Mouse (Mus musculus) 3T3-L1 (cell line): ENCODE measurements at regions not wholly inside any gene's neighbourhood (a gene's known extent, or its start where the extent isn't known, plus 50 kb on each side); places are given as distances from the start of the nearest gene placed in this dataset.

Source experiments
- DNase-seq: peaks from one replicate; pipeline ENCODE4 v3.0.0-alpha.2; 2015; ENCODE audit warnings: low read depth, low spot score

GRCm38 (mm10) chr6:52105031-52105593 is 53.0 kb downstream of the Hoxa1 start:
- DNase-seq, result no peak

- DNase-seq, result no peak
Observed at GRCm38 (mm10) chr6:52104141-52104540, 54.0 kb downstream of the Hoxa1 start.

- no peak for DNase-seq
Observed at GRCm38 (mm10) chr6:52103661-52104060, 54.5 kb downstream of the Hoxa1 start.

- peak; percentile 67 for DNase-seq
Observed at GRCm38 (mm10) chr6:52102699-52103098, 55.4 kb downstream of the Hoxa1 start.

- DNase-seq, result peak; percentile 71
Observed at GRCm38 (mm10) chr6:52102179-52102578, 55.9 kb downstream of the Hoxa1 start.

DNA sequence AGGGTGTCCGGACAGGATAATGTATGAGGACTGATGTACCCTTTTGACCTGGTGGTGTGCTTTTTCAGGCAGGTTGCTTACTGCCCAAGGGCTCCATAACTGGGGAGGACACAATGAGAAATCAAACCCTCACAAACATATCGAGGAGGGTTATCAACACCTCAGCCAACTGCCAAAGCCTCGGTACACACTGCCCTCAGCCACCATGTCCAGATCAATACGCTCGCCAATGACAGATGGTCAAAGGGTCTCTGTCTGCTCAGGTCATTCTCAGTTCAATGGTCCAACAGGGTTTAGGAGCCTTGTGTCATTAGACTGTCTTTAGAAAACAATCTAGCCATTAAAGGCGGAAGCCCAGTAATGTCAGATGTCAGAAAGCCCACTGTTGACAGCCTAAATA is 56.9 kb downstream of the Hoxa1 start:
- no peak for DNase-seq

DNA sequence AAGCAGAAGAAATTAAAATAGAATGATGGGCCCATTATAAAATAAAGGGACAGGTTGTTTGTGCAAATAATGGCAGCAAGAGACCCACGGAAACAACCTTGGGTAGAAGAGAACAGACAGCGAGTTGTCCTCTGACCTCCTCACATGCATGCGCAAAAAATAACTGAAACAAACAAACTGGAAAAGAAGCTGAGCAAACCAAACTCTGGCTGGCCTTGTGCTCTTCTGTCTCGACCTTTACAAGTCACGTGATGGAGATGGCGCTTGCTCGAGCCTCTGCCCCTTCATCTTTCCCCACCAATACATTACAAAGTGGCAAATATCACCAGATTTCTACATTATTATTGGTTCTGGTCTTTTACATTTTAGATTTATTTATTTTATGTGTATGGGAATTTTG is 59.3 kb downstream of the Hoxa1 start:
- no peak for DNase-seq

DNA sequence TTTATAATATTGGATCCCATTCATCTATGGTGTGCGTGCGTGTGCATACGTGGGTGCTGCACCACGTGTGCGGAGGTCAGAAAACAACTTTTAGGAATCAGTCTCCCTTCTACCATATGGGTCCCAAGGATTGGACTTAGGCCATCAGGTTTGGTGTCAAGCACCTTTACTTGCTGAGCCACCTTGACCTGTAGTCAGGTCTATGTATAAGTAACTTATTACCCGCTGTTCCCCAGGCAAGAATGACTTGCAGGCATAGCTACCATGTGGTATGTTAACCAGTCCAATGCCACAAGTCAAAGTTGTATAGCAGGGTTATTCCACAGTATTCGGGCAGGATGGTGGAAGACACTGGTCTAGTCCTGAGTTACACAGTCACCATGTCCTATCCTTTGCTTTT is 62.5 kb downstream of the Hoxa1 start:
- no peak for DNase-seq

GRCm38 (mm10) chr6:52091445-52091844 is 66.7 kb downstream of the Hoxa1 start:
- DNase-seq, result peak; percentile 82

- DNase-seq, result no peak
Observed at GRCm38 (mm10) chr6:52085932-52086643, 72.0 kb downstream of the Hoxa1 start.

- DNase-seq, result peak; percentile 56
Observed at GRCm38 (mm10) chr6:52084622-52085021, 72.3 kb upstream of the Skap2 start.

GRCm38 (mm10) chr6:52079501-52079900 is 67.2 kb upstream of the Skap2 start:
- no peak for DNase-seq

- DNase-seq, result no peak
Observed at GRCm38 (mm10) chr6:52078530-52079340, 66.4 kb upstream of the Skap2 start.

DNA sequence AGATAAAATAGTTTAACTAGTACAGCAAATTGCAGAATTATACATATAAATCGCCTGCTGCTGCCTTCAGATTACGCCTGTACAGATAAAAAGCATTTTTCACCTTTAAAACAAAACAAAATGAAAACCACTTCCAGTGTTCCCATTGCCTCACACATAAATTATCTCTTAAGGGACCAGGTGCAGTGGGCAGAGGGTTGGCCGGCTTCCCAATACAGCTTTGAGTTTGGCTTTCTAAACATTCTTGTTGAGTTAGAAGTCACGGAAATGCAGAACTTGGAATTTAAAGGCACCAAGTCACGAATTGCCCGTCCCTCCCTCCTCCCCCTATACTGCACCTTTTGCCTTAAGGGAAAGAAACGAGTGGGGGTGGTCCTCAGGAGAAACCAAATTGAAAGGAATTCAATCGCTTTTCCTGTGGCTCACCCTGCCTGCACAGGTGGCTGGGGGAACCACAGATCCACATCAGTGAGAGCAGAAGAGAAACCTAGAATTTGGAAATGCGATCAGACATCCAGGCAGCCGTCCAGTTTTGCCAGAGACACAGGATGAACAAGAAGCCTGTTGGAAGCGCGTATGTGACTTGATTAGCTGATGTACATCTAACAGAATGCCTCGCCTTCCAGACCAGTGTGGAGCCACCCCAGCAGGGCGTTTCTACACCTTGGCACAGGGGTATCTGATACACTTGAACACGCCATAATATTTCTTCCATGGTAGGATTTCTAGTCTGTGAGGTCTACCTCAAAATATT is 64.0 kb upstream of the Skap2 start:
- peak; percentile 80 for DNase-seq

GRCm38 (mm10) chr6:52074904-52075303 is 62.6 kb upstream of the Skap2 start:
- DNase-seq, result no peak

DNA sequence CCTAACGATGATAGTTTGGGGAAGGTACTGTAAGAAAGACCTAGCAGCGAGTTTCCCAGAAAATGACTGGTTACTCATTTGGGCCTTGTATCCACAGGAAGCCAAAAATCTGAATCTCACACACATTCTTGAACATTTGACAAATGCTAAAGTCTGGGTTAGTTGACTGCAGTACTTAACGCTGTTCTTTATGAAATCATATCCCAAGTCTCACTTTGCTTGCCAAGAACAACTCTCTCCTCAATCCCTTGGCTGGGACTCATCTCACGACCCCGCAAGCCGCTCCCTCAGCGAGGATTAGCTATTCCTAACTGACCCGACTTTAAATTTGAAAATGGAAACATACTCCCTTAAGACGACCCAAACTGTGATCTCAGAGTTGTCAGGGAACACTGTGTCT is 54.8 kb upstream of the Skap2 start:
- no peak for DNase-seq

- DNase-seq, result no peak
Observed at GRCm38 (mm10) chr6:52065652-52066051, 53.3 kb upstream of the Skap2 start.

- no peak for DNase-seq
Observed at GRCm38 (mm10) chr6:52064176-52065015, 52.0 kb upstream of the Skap2 start.
